Mouse (Mus musculus) gastrocnemius, adult 2 months (tissue): ENCODE data around the gene Prdm13. TPM values are rescaled to one million over a fixed set of nuclear protein-coding genes. Genes with fewer than 3 reads are reported as not detected.

Experiments used
- DNase-seq: peaks from one replicate; pipeline ENCODE4 v3.0.0; 2022
- H3K27ac ChIP-seq: fragments of 200-600 bp; 2 replicates; pipeline ENCODE4 v1.8.1; 2022; ENCODE audit warnings: mild to moderate bottlenecking
- H3K4me3 ChIP-seq: fragments of 200-600 bp; 2 replicates; pipeline ENCODE4 v1.8.1; 2022; ENCODE audit warnings: mild to moderate bottlenecking, moderate library complexity
- CTCF ChIP-seq: fragments of 200-600 bp; IDR thresholded peaks from 2 replicates; pipeline ENCODE4 v1.8.1; 2022; ENCODE audit warnings: antibody characterized with exemption, mild to moderate bottlenecking, moderate library complexity
- intact Hi-C: fragments of 180-260 bp; cut with DNase I; formaldehyde crosslinking; loops from one replicate; pipeline ENCODE4 v1.15.1; 2025
- total RNA-seq, 2 experiments: library from RNA; stranded (reverse); gene quantifications; 2 replicates each; pipeline ENCODE4 v1.2.3; 2021

Gene Prdm13
- total RNA-seq, 2 experiments from 2014 or later = not detected

- no peak for TF ChIP-seq CTCF
- no peak for DNase-seq
- Histone ChIP-seq H3K27ac (no peak overlapping the region), H3K4me3 (no peak overlapping the region)
- intact Hi-C loops = no loop called here
These were observed 1.2 kb upstream of the Prdm13 start for GRCm38 (mm10) chr4:21686934-21687333.

- H3K4me3 ChIP-seq = no peak overlapping the region
- TF ChIP-seq CTCF = no peak
- no peak for DNase-seq
- no peak overlapping the region for H3K27ac ChIP-seq
- intact Hi-C loops = no loop called here
These were observed 653 bp upstream of the Prdm13 start for GRCm38 (mm10) chr4:21686416-21686815.

- no peak overlapping the region for H3K27ac ChIP-seq
- no peak for TF ChIP-seq CTCF
- no peak for DNase-seq
- intact Hi-C loops = no loop called here
- no peak overlapping the region for H3K4me3 ChIP-seq
These were observed 1.3 kb downstream of the Prdm13 start for GRCm38 (mm10) chr4:21684341-21684970.

- no peak overlapping the region for H3K27ac ChIP-seq
These were observed 3.2 kb downstream of the Prdm13 start for GRCm38 (mm10) chr4:21682421-21683150.

GRCm38 (mm10) chr4:21680971-21681370 lies 4.8 kb downstream of the Prdm13 start:
- intact Hi-C loops = no loop called here
- TF ChIP-seq CTCF = no peak
- DNase-seq = no peak
- no peak overlapping the region for H3K4me3 ChIP-seq
- no peak overlapping the region for H3K27ac ChIP-seq

More at GRCm38 (mm10) chr4:21682421-21683150, 3.2 kb downstream of the Prdm13 start:
- H3K4me3 ChIP-seq = no peak overlapping the region
- TF ChIP-seq CTCF = no peak
- no peak for DNase-seq
- intact Hi-C loops = no loop called here

- intact Hi-C loops = no loop called here
- peak overlapping the region; percentile 60 for H3K4me3 ChIP-seq
- TF ChIP-seq CTCF = no peak
These were observed 5.9 kb downstream of the Prdm13 start for GRCm38 (mm10) chr4:21679624-21680480.

GRCm38 (mm10) chr4:21678975-21679623 lies 6.7 kb downstream of the Prdm13 start:
- Histone ChIP-seq H3K27ac (no peak overlapping the region), H3K4me3 (peak overlapping the region; percentile 60)
- intact Hi-C loops = no loop called here
- no peak; the same call in 1 of the 2 replicates for TF ChIP-seq CTCF
- peak; percentile 24 for DNase-seq

More at GRCm38 (mm10) chr4:21679624-21680480, 5.9 kb downstream of the Prdm13 start:
- no peak for DNase-seq
- H3K27ac ChIP-seq = no peak overlapping the region

- peak overlapping the region; percentile 60 for H3K4me3 ChIP-seq
These were observed 7.4 kb downstream of the Prdm13 start for GRCm38 (mm10) chr4:21678101-21678974.

GRCm38 (mm10) chr4:21674691-21675090 lies 11.1 kb downstream of the Prdm13 start:
- Histone ChIP-seq H3K4me3 (no peak overlapping the region), H3K27ac (no peak overlapping the region)
- intact Hi-C loops = no loop called here
- no peak for TF ChIP-seq CTCF
- no peak for DNase-seq

More at GRCm38 (mm10) chr4:21678101-21678974, 7.4 kb downstream of the Prdm13 start:
- no peak for TF ChIP-seq CTCF
- no peak overlapping the region for H3K27ac ChIP-seq
- DNase-seq = no peak
- intact Hi-C loops = no loop called here

- DNase-seq = no peak
- intact Hi-C loops = no loop called here
- no peak for TF ChIP-seq CTCF
- Histone ChIP-seq H3K4me3 (no peak overlapping the region), H3K27ac (no peak overlapping the region)
These were observed 11.7 kb downstream of the Prdm13 start for GRCm38 (mm10) chr4:21674042-21674441.

- Histone ChIP-seq H3K4me3 (no peak overlapping the region), H3K27ac (no peak overlapping the region)
- no peak for TF ChIP-seq CTCF
- intact Hi-C loops = no loop called here
- peak; percentile 20 for DNase-seq
These were observed 19.8 kb downstream of the Prdm13 start for GRCm38 (mm10) chr4:21665961-21666360.
